Mouse (Mus musculus): ENCODE data around the gene Kcnc4.

DNA sequence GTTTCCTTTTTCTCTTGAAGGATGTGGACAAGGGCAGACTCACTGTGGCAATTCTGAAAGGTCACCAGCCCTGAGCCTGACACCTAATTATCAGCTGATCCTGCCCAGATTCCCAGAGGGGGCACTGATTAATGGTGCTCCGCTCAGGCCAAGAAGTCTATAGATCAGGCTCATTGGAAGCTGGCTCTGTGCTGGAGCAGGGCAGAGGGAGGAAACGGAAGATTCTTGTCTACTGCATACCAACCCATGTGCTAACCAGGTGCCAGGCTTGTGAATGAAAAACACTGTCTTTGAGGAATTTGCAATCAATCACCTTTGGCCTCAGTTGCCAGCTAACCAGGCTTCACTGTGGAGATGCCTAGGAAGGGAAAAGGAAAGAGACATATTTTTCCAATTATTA lies 39.2 kb downstream of the Kcnc4 start:
- TF ChIP-seq CTCF (IDR thresholded peaks at IDR 0.05): no peak
- no peak for TF ChIP-seq EP300 (IDR thresholded peaks at IDR 0.05; ENCODE audit: insufficient read depth, low read depth, low read length)
- no peak for TF ChIP-seq POLR2A (IDR thresholded peaks at IDR 0.05; ENCODE audit: insufficient read depth, low read depth, low read length)

Measured in heart, adult 2 months (tissue).